Mouse (Mus musculus): ENCODE results near the gene Ttc28.

Ttc28 gene

DNA sequence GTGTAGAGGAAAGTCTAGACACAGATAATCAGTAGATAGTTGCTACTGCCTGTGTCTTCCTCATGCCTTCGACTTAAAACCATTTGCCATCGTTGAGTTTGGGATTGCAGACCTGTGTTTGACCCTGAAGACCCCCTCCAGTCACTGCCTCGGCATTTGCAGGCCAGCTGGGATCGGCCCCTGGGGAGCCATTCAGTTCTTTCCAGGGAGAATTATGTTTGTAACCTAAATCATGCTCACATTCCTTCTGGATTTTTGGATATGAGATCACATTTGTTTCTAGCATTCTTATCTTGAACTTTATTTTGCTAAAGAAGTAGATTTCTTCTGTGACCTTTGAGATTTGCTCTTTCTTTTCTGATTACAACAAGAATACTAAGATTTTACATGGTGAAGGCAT lies 80.5 kb downstream of the Ttc28 start:
- no peak for DNase-seq (ENCODE audit: low spot score)

DNA sequence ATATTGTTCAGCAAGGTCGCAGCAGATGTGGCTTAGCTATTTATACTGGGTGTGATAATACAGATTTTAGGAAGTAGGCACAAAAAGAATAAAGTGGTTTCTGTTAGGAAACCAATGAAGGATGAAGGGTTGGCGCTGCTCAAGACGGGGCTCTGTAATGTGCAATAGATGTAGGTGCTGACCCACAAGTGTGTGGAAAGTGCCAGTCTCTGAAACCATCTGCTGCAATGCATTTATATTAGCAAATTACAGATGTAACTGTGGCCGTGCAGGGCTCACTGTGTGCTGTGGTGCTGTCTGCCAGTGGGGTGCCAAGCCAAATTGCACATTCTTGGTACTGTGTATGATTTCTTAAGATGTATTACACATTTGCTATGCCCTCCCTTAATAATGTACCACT lies 81.3 kb downstream of the Ttc28 start:
- no peak for DNase-seq (ENCODE audit: low spot score)

DNA sequence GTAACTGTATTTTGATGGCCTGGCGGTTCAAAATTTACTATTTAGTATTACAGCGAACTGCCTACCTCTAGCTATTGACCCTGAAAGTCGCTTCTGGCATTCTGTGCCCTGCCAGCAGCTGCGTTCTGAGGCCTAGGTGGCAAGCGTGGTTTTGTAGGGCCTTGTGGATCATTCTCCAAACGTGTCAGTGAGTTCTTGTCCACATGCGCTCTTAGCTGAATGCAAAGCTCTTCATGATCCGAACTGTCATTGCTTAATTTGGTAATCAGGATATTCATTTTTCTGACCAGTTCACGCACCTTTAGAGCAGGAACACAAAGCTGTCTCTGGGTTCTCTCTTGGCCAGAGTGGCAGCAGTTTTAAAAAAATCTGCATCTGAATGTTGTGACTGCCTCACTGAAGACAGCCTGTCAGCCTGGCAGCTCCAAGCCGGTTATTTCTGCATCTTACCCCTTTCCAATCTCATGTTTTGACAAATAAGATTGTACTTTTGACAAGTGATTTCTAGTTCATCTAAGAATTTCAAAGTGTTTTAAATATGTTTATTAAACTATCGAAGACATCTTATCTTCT lies 88.0 kb downstream of the Ttc28 start:
- DNase-seq (ENCODE audit: low spot score) = no peak

DNA sequence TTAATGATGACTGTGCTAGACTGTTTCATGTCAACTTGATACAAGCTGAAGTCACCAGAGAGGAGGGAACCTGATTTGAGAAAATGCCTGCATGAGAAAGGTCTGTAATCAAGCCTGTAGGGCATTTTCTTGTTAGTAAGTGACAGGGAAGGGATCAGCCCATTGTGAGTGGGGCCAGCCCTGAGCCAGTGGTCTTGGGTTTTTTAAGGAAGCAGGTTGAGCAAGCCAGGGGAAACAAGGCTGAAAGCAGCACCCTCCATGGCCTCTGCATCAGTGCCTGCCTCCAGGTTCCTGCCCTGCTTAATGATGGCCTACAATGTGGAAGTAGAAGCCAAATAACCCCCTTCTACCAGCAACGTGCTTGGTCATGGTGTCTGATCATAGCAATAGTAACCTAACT lies 89.0 kb downstream of the Ttc28 start:
- no peak for DNase-seq (ENCODE audit: low spot score)

DNA sequence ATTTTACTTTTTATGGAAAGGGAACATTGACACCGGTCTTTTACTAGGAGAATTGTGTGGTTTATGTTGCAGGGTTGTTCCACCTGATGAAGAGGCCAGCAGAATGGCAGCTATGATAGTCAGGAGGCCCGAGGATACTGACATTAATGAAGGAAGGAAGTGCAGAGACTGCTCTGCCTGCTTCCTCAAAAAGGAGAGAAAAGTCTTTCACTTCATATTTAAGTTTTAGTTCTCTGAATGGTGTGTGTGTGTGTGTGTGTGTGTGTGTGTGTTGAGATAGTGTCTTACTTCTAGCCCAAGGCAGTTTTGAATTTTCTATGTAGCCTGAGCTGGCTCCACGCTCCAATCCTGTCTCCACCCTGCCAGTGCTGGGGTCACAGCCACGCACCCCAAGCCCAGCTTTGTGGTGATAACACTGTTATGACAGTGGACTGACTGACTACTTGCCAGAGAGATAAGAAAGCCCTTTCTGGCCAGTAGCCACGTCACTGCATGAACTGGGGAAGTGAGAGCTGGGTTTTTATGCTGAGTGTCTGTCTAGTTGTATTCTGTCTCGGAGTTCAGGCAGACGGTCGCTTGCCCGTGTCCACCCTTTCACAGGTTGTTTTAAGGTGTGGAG lies 90.7 kb downstream of the Ttc28 start:
- DNase-seq (ENCODE audit: low spot score) = no peak

DNA sequence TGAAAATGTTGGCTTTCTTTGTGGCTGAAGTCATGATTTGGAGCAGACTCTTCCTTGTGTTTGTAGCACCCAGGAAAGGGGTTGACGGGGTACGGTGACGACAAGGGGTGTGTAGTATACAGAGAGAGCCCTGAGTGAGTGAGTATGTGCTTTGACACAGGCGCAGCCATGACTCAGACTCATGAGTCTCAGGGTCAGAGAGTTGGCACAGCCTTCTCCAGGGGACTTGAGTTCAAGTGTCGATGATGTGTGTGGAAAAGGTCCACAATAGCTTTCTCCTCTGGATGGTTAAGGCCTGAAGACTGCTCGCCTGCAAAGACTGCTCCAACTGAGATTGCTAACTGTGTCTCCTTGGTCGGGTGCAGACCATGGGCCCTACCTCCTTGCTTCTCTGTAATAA lies 97.1 kb downstream of the Ttc28 start:
- no peak for DNase-seq (ENCODE audit: low spot score)

DNA sequence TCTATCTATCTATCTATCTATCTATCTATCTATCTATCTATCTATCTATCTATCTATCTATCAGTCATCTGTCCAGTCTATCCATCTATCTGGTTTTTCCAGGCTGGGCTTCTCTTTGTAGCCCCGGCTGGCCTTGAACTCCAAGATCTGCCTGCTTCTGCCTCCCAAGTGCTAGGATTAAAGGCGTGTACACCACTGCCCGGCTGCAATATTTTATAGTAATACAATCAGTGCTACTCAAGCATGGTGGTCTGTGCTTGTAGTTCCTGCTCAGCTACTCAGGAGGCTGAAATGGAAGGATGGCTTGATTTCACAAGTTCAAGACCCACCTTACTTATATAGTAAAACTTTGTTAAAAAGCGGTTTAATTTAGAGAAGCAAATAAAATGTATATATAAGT lies 98.2 kb downstream of the Ttc28 start:
- no peak for DNase-seq (ENCODE audit: low spot score)

DNA sequence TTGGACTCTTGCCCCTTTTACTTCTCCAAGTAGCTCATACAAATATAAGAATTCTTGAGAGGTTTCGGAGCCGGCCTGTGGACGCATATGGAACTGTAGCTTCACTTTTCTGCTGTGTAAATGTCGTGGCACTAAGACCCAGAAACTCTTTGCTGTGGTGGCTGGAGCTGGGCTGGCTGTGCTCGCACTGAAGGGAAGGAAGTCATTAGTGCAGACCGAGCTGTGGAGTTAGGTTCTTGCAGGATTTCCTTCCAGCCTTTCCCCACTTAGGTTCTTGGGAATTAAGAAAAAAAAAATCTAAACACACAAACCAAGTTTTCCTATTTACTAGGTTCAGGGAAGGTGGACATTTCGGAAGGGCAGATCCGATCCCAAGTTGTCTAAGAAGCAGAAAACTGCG lies 98.9 kb downstream of the Ttc28 start:
- peak; percentile 88 for DNase-seq (ENCODE audit: low spot score)

DNA sequence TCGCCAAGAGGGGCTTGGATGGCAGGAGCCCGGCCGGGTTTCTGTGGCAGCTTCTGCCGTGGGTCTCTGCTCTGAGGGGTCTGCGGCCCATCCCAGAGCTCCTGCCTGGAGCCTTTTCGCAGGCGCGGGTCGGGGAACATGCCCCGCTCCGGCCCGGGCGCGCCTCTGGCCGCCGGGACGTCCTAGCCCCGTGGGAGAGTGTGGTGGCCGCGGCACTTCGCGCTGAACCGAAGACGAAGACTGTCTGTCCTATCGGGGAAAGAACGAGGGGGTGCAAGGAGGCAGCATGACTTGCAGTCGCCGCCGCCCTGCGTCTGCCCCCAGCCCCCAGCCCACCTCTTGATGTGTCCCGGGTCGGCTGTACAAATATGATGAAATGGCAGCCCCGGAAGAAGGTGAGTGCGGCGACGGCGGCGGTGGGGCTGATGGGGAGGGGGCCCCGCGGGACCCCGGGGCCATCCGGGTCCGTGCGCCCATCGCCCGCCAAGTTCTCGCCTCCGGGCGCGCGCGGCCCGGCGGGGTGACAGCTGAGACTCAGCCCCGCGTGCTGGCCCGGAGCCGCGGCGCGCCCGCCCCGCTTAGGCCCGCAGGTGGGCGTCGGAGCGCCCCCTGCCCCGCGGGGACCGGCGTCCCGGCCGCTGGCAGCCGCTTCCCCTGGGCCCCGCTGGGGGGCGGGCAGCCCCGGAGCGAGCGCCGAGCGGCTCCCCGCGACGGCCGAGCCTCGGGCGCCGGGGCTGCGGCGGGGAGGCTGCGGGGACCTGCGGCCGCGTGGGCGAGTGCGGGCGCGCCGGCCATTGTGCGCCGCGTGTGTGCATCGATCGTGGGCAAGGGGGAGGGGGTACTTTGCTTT lies 99.6 kb downstream of the Ttc28 start:
- DNase-seq (ENCODE audit: low spot score) = peak; percentile 37

DNA sequence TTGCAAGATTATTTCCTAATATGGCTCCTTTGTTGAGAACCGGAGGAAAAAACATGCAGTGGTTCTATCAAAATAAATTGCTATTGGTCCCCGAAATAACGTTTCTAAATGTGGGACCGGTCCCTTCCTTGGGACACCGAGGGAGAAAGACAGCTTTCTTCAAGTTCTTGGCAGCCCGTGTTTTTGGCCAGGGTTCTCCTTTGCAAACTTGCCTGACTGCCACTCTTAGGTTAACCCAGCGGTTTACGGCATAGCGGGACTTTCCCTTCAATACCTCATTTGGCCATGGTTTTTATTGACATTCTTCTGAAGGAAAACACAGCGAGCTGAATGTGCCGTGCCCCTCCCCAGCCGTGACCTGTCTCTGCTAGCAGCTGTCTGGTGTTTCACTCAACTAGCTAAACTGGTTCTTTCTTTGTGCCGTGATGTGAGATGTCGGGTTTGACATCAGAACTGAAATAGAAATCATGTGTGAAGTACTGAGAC lies 100.3 kb downstream of the Ttc28 start:
- DNase-seq (ENCODE audit: low spot score) = peak; percentile 78

DNA sequence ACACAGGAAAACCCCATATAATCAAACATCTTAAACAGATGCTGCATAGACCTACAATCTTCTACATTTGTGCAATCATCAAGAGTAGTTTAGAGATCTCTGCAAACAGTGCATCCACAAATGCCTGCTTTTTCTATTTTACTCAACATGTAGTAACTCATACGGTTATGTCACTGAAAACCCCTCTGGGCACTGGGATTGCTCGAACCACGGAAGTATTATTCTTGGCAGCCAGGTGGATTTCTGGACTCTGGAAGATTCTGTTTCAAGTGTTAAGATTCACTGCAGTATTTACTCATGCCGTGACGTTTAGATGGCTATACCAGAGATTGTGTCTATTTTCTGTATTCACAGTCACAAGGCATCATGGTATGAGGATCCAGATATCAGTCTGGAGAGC lies 101.0 kb downstream of the Ttc28 start:
- DNase-seq (ENCODE audit: low spot score) = peak; percentile 24

DNA sequence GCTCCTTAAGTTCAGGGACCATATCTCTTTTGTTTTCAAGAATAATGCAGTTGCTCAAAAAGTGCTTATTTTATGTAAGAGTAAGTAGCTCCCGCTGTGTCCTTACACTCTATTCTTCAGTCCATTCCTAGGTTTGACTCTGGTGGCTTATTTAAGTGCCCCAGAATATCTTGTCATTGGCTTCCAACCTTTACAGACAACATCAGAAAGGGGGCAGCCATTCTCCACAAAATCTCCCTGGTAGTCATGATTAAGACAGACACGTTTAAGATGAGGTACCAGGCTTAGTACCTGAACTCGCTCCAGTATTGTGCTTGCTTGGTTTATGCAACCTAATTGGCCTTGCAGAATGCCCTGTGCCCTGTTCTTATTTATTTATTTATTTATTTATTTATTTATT lies 102.8 kb downstream of the Ttc28 start:
- DNase-seq (ENCODE audit: low spot score) = no peak

DNA sequence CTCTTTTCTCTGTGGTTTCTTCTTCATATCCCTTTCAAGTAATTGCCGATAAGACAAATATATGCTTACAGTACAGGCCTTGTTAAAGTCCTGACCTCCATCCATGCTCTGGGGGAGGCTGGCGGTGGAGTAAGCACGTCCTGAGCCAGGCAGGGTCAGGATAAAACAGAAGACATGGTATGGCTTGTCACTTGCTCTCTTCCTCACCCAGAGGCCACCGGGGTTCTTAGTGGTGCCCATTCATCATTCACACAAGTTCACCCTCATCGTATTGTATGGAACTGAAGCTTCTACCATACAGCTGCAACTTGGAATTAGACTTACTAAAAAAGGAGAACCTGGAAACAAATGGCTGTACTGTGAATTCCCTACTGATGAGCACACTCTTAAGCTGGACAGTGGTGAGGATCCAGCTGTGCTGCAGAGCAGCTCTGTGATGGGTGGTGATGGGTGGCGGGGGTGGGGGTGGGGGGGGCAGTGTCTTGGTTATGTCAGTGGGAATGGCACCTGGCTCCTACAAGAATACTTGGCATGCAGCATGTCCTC lies 104.6 kb downstream of the Ttc28 start:
- DNase-seq (ENCODE audit: low spot score) = no peak

DNA sequence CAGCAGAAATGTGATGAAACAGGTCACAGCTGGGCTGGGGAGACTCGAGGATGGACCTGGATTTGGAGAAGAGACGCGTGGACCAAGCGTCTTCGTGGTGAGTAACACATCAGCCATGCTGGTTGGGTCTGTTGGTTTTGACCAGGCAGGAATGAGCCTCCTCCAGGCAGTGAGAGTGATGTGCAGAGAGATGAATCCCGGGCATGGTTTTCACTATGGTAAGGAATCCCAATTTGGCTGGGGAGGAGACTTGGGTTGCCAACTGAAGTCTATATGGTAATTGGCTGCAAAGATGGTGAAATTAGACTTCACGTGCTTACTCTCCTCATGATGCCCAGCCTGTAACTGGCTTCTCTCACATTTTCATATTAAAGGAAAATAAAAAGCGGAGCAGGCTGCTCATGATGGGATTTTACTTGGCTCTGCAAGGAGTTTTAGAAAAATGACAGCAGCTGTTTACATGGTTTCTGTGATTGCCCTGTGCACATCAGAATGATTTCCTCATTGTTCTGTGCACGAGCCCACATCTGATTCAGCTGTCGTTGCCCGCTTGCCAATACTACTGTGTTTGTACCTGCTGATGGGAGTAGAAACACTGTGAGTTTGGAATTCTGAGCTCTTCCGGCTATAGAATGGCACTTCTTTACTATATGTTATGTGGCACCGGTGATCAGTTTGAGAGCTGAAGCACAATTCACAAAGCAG lies 117.4 kb downstream of the Ttc28 start:
- DNase-seq (ENCODE audit: low spot score) = no peak

DNA sequence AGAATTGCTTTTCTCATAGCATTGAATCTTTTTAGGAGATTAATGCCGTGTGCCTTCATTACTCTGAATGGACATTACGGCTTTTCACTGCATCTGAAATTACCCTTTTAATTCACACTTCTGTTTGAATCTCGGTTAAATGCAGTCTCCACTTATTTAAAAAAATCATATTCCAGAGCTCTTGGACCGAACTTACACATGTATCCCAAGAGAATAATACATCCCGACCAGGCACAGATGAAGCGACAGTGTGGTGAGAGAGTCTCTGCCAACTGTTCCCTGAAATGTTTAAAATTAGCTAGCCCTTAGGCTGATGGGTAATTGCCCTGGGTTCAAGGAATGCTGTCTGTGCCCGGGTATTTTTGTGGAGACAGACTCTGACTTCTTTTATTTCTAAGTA lies 118.1 kb downstream of the Ttc28 start:
- no peak for DNase-seq (ENCODE audit: low spot score)

DNA sequence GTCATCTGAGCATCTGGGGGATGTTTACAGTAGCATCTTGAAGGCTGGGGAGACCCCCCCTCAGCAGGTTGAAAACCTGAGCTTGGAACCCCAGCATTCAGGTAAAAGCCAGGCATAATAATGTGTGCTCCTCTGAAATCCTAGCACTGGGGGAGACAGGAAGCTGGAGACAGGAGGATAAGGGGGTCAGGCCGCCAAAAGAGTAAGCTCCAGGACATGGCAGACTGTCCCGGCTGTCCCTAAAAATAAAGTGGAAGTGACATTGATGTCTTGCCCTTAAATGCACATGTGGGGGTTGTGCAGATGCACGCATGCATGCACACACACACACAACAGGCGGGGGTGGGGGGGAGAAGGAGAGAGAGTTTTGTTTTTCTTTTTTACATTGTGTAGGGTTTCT lies 118.7 kb downstream of the Ttc28 start:
- DNase-seq (ENCODE audit: low spot score) = no peak

DNA sequence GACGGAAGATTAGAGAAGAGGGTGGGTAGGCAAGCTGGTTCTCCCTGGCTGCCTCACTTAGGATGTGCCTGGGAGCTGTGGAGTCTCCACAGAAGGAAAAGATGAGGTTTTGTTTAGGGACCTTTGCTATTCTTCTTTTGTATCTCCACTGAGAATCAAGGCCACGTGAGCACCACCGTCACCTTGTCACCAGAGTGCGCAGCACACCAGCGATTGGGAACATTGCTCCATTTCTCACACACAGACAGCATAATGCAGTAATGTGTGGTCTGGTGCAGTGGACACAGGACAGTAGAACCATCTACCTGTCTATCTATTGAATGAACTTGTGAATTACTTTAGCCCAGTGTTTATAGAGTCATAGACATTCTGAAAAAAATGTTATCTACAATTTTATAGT lies 121.3 kb downstream of the Ttc28 start:
- DNase-seq (ENCODE audit: low spot score) = no peak

DNA sequence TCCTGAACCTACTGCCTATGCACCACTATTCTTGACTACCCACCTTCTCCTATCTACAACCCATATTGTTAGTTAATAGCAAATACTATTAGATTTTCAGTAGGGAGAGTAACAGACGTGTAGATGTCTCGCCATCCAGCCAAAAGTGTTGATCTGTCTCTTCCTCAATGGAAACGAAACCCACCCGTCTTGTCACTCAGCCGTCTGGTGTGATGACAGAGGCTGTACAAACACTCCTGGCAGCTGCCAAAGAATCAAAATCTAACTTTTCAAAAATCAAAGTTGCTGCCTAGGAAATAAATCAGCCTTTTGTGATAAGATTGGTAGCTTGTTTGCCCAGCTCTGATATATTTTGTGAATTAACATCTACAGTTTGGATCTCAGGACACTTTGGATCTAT lies 123.6 kb downstream of the Ttc28 start:
- DNase-seq (ENCODE audit: low spot score) = no peak

DNA sequence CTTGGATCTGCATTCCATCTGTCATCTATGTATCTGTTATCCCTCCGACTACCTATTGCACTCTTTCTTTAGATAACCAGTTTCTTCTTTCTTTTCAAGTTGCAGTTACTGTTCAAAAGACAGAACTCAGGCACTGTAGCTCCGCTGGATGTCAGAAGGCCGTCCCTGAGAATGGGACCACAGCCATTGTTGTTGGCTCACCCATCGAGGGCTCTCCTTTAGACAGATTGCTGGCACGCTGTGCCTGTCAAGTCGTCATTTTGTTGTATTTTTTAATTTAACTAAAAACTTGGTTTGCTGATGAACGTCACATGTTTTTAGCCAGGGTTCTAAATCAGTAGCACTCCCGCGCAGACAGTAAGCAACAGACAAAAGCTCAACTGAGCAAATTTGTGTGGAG lies 124.1 kb downstream of the Ttc28 start:
- no peak for DNase-seq (ENCODE audit: low spot score)

DNA sequence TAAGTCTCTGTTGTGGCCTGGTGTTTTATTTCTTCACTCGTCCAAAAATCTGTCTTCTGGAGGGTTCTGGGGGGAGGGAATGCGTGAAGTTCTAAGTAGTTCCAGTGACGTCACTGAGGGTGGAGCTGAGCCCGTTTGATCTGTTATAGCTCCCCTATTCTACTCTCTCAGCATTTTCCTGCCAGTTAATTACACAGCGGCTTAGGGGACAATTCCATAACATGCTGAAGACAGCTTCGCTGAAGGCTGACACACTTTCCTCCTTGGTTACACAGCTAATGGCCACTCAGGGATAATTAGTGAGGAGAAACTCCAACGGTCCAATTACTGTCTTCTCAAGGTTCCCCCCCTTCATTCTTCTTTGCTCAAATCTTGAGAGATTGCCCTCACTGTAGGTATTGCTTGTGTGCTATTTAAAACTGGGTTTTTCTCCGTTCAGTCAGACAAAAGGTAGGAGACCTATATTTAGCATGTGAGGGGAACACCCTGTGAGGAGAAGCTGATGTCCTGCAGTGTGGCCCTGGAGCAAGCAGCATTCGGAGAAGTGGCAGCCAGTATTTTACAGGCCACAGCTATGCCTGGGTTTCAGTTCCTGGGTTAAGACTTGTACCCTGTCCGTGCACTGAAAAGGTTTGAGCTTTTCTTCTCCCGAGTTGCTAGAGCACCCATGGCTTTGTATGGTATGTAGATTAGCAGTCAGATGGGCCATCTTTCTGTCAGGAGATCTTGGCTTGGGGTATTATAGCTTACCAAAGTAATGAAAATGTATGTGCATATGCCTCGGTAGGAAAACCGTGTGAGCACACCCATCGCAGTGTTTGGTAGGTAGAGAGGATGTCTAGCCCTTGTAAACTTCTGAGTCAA lies 126.9 kb downstream of the Ttc28 start:
- no peak for DNase-seq (ENCODE audit: low spot score)

DNA sequence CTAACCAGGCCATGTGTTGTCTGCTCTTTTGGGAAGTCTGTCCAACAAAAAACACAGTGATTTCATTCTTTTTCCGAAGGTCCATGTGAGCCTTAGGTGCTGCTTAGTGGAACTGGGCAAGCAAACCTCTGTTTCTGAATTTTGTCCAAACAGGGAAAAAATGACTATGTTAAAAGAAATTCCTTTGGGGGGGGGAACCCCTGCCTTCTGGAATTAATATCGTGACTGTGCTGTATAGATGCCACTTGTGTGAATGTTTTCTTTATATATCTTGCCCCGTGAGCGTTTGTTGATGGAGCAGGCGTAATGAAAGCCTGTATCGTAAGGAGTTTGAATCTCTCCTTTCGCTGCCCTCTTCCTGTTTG lies 127.5 kb downstream of the Ttc28 start:
- no peak for DNase-seq (ENCODE audit: low spot score)

DNA sequence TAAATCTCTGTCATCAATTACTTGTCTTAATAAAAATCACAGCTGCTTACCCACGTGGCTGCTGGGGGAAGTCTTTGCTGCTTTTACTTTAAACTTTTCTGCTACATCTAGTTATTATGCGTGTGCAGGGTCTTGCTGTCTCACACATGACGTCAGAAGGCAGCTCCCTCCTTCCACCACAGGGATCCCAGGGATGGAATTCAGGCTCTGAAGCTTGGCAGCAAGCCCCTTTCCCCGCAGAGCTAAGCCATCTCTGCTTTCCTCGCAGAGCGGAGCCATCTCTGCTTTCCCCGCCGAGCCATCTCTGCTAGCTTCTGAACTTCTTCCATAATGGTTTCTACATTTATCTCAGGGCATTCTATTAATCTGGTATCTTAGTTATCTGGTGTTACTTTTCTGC lies 128.3 kb downstream of the Ttc28 start:
- DNase-seq (ENCODE audit: low spot score) = no peak
